Mouse (Mus musculus) intestine, postnatal 0 days (tissue): ENCODE results near the gene Mien1. TPM values are rescaled to one million over a fixed set of nuclear protein-coding genes. Genes with fewer than 3 reads are reported as not detected.
A peak's percentile ranks its signal among the peaks of the same experiment; 100 is the strongest.

ENCODE experiments used
- ATAC-seq: fragments of 200-750 bp; cut with Nextera tagmentation; 2 replicates; pipeline ENCODE4 v1.8.0; 2017; ENCODE audit warnings: mild to moderate bottlenecking, moderate TSS enrichment, moderate library complexity
- H3K27ac ChIP-seq: fragments of 300-500 bp; sonication (generic); 2 replicates; pipeline ENCODE4 v1.5.1; 2014; ENCODE audit warnings: mild to moderate bottlenecking, low read depth, low read length, moderate library complexity
- H3K27me3 ChIP-seq: fragments of 300-500 bp; sonication (generic); replicated peaks from 2 replicates; pipeline ENCODE4 v1.6.1; 2014; ENCODE audit warnings: low read length, mixed read lengths; ENCODE audit not compliant: control insufficient read depth, insufficient read depth
- H3K36me3 ChIP-seq: fragments of 300-500 bp; sonication (generic); 2 replicates; pipeline ENCODE4 v1.6.1; 2014; ENCODE audit warnings: mild to moderate bottlenecking, moderate library complexity; ENCODE audit not compliant: control insufficient read depth, insufficient read depth
- H3K4me1 ChIP-seq: fragments of 300-500 bp; sonication (generic); replicated peaks from 2 replicates; pipeline ENCODE4 v1.6.1; 2014; ENCODE audit warnings: antibody characterized with exemption, low read length, mixed read lengths; ENCODE audit not compliant: control insufficient read depth, insufficient read depth
- H3K4me2 ChIP-seq: fragments of 300-500 bp; sonication (generic); replicated peaks from 2 replicates; pipeline ENCODE4 v1.6.1; 2014; ENCODE audit warnings: low read depth, mild to moderate bottlenecking, moderate library complexity
- H3K4me3 ChIP-seq: fragments of 300-500 bp; sonication (generic); 2 replicates; pipeline ENCODE4 v1.5.1; 2014; ENCODE audit warnings: low read depth, low read length
- H3K9ac ChIP-seq: fragments of 300-500 bp; sonication (generic); 2 replicates; pipeline ENCODE4 v1.6.1; 2014; ENCODE audit warnings: mild to moderate bottlenecking, low read depth, low read length
- H3K9me3 ChIP-seq: fragments of 300-500 bp; sonication (generic); 2 replicates; pipeline ENCODE4 v1.6.1; 2016; ENCODE audit warnings: mixed run types; ENCODE audit not compliant: control insufficient read depth
- CTCF ChIP-seq: sonication (generic); IDR thresholded peaks from 2 replicates; pipeline ENCODE4 v1.5.1; 2016; ENCODE audit warnings: low read depth, mild to moderate bottlenecking, control low read depth, antibody characterized with exemption, moderate library complexity
- WGBS: fragments of 180-500 bp; shearing (Covaris S2); extraction: QIAGEN DNeasy Blood & Tissue Kit; methylation state at CpG from one replicate; pipeline ENCODE4 v1.1.7; 2014; 5-methylcytosine and 5-hydroxymethylcytosine counted together
- polyA plus RNA-seq: library from polyadenylated mRNA; unstranded; fragments of >200 nt; fragmentation: Nextera tagmentation; extraction: Ambion mirVana; gene quantifications from 2 replicates; pipeline ENCODE4 v1.2.1, GENCODE M21; 2015

The Mien1 gene
- polyA plus RNA-seq, 1 experiment from 2014 or later = 265 TPM

DNA sequence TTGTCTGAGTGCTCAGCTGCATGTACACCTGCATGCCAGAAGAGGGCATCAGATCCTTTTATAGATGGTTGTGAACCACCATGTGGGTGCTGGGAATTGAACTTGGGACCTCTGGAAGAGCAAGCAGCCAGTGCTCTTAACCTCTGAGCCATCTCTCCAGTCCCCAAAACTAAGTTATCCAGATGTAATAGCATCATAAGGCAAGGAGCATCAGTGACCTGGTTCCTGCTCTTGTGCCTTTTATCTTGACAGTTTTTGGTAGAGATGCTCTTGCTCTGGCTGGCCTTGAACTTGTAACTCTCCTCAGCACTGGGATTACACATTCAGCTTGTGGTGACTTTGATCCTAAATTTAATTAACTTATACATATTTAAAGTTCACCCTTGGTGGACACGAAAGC is 4.9 kb upstream of the Mien1 start:
- H3K27ac ChIP-seq = no peak overlapping the region
- H3K4me3 ChIP-seq = no peak overlapping the region
- no peak for TF ChIP-seq CTCF
- H3K9me3 ChIP-seq = no peaks in the 10 kb centered on the region
- H3K4me1 ChIP-seq = no peaks in the 10 kb centered on the region
- H3K4me2 ChIP-seq = no peak overlapping the region
- no peak for ATAC-seq
- no peak overlapping the region for H3K9ac ChIP-seq
- H3K36me3 ChIP-seq = no peaks in the 10 kb centered on the region
- WGBS = 96% methylated on average over 1 of the region's 1 CpGs
- no peaks in the 10 kb centered on the region for H3K27me3 ChIP-seq

DNA sequence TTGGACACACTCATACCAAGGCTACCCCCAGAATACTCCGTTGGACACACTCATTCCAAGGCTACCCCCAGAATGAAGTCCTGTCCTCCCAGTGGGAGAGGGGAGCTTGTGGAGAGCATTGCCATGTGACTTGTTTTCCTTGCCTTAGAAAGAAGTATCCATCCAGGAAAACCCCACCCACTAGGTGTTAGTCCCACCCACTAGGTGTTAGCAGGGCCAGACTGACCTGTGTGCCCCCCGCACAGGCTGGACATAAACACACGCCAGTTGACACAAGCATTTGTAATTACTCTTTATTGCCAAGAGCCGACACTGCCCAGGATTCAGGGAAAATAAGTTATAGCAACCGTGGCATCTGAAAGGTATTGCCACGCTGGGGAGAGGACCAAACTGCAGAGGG is 1.4 kb downstream of the Mien1 start:
- no peaks in the 10 kb centered on the region for H3K9me3 ChIP-seq
- WGBS = 58% methylated on average over 6 of the region's 6 CpGs
- H3K27me3 ChIP-seq = no peaks in the 10 kb centered on the region
- H3K9ac ChIP-seq = 0 out of 2 replicates have a peak overlapping the region, but pooled peaks have one; percentile 51
- H3K4me3 ChIP-seq = peak overlapping the region; percentile 57; the same call in 1 of the 2 replicates
- TF ChIP-seq CTCF = no peak
- ATAC-seq = no peak
- peaks cover 47% of the 10 kb centered on the region for H3K36me3 ChIP-seq
- peak overlapping the region; percentile 80 for H3K4me2 ChIP-seq
- H3K4me1 ChIP-seq = no peaks in the 10 kb centered on the region
- no peak overlapping the region for H3K27ac ChIP-seq

- H3K27me3 ChIP-seq = no peaks in the 10 kb centered on the region
- no peak overlapping the region for H3K4me3 ChIP-seq
- H3K9me3 ChIP-seq = no peaks in the 10 kb centered on the region
- H3K27ac ChIP-seq = no peak overlapping the region
- H3K36me3 ChIP-seq = peaks cover 63% of the 10 kb centered on the region
- H3K4me1 ChIP-seq = no peaks in the 10 kb centered on the region
- ATAC-seq = no peak
- no peak overlapping the region for H3K4me2 ChIP-seq
- 90% methylated on average over 9 of the region's 9 CpGs for WGBS
- no peak for TF ChIP-seq CTCF
- H3K9ac ChIP-seq = no peak overlapping the region
Observed at GRCm38 (mm10) chr11:98435723-98436122, 3.1 kb downstream of the Mien1 start.

GRCm38 (mm10) chr11:98431743-98432502 is 6.9 kb downstream of the Mien1 start:
- TF ChIP-seq CTCF = no peak
- Histone ChIP-seq H3K4me1 (0 out of 2 replicates have a peak, but pooled peaks cover 1% of the 10 kb centered on the region), H3K27ac (no peak overlapping the region), H3K4me2 (no peak overlapping the region), H3K4me3 (no peak overlapping the region), H3K27me3 (no peaks in the 10 kb centered on the region), H3K36me3 (peaks cover 96% of the 10 kb centered on the region), H3K9me3 (no peaks in the 10 kb centered on the region), H3K9ac (no peak overlapping the region)
- WGBS = 83% methylated on average over 9 of the region's 9 CpGs
- no peak for ATAC-seq

DNA sequence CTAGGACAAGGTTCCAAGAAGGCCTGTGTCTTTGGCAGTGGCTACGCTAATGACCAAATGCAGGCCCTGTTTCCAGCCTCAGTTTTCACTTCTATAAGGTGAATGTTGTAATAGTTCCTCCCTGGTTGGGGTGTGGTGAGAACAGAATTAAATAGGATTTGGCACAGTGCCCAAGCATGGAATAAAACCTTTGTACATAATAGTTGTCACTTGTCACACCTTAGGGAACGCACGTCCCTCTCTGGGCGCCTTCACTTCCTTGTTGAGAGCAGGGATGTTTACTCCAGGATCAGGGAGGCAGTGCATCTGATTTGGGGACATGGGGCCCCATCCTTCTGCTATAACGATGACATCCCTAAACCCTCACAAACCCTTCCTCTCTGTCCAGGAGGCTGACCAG is 10.4 kb downstream of the Mien1 start:
- no peak overlapping the region for H3K4me3 ChIP-seq
- H3K36me3 ChIP-seq = peaks cover 93% of the 10 kb centered on the region
- 0 out of 2 replicates have a peak, but pooled peaks cover 5% of the 10 kb centered on the region for H3K4me1 ChIP-seq
- no peaks in the 10 kb centered on the region for H3K9me3 ChIP-seq
- TF ChIP-seq CTCF = no peak
- 26% methylated on average over 5 of the region's 5 CpGs for WGBS
- peak overlapping the region; percentile 18; the same call in 1 of the 2 replicates for H3K4me2 ChIP-seq
- H3K9ac ChIP-seq = no peak overlapping the region
- 0 out of 2 replicates have a peak overlapping the region, but pooled peaks have one; percentile 24 for H3K27ac ChIP-seq
- H3K27me3 ChIP-seq = no peaks in the 10 kb centered on the region
- peak; percentile 77 for ATAC-seq

GRCm38 (mm10) chr11:98426592-98426991 is 12.2 kb downstream of the Mien1 start:
- peak; percentile 58 for ATAC-seq
- H3K27me3 ChIP-seq = no peaks in the 10 kb centered on the region
- no peak for TF ChIP-seq CTCF
- no peaks in the 10 kb centered on the region for H3K9me3 ChIP-seq
- H3K9ac ChIP-seq = no peak overlapping the region
- H3K4me2 ChIP-seq = peak overlapping the region; percentile 32; the same call in 1 of the 2 replicates
- no peak overlapping the region for H3K4me3 ChIP-seq
- 0 out of 2 replicates have a peak, but pooled peaks cover 5% of the 10 kb centered on the region for H3K4me1 ChIP-seq
- WGBS = 49% methylated on average over 7 of the region's 7 CpGs
- peak overlapping the region; percentile 73 for H3K27ac ChIP-seq
- peaks cover 96% of the 10 kb centered on the region for H3K36me3 ChIP-seq
